In the genomic region with DNA sequence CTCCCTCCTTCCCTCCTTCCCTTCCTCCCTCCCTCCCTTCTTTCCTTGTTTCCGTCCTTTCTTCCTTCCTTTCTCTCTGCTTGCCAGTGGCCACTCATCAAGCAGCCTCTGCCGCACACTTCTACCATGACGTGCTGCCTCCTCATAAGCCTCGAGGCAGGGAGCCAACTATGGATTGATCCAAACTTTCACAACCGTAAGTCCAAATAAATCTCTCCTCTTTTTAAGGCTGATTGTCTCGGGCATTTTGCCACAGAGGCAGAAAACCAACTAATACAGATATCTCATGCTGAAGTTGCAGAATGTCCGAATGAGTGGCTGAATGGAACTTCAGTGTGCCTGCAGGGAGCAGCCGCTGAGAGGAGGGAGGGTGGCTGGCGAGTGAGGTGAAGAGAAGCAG, we compare ENCODE assay signal across 27 mouse cellular contexts.
A peak's percentile ranks its signal among the peaks of the same experiment; 100 is the strongest.
DNase-seq lines count a peak whose midpoint lies in the region; ATAC-seq and TF ChIP-seq lines count a peak whose summit lies in the region.
"Had no signal": no experiment of that assay in that cellular context is flagged by ENCODE, and none has a peak within 500 bp of the region (broad histone marks: within the 10 kb centered on the region; RNA-seq: fewer than 3 reads in every experiment).

No protein-coding gene starts in this region.

- 62% methylated on average over 9 of the region's 9 CpGs for WGBS in lung, embryonic 14.5 days
- 85% methylated on average over 9 of the region's 9 CpGs for WGBS in kidney, embryonic 15.5 days

- ATAC-seq in lung, embryonic 14.5 days (ENCODE audit: insufficient read depth), result no peak
- ATAC-seq in kidney, embryonic 15.5 days (replicated peaks; ENCODE audit: low FRiP score), result no peak
- ATAC-seq: activated CD4-positive, CD25-positive, alpha-beta regulatory T cell, adult 4 months; CD4-positive, CD25-positive, alpha-beta regulatory T cell, adult 4 months; forebrain, embryonic 15.5 days; hindbrain, postnatal 0 days; inflammation-experienced regulatory T-cells, adult 6 months had no signal

- H3K9me3 ChIP-seq in lung, embryonic 14.5 days (ENCODE audit: low read depth, low read length), result no peaks in the 10 kb centered on the region
- H3K9me3 ChIP-seq in kidney, embryonic 15.5 days (replicated peaks), result no peaks in the 10 kb centered on the region
- H3K9me3 ChIP-seq: embryonic facial prominence, embryonic 13.5 days; forebrain, embryonic 12.5 days; forebrain, embryonic 15.5 days; heart, embryonic 10.5 days; heart, embryonic 13.5 days had no signal

- intact Hi-C loops in gastrocnemius, postnatal 14 days (cut with DNase I; ENCODE audit: low total_unique reads), result no loop called here
- intact Hi-C loops in gastrocnemius, postnatal 36 days (cut with DNase I), result no loop called here

- H3K27me3 ChIP-seq in lung, embryonic 14.5 days (ENCODE audit: insufficient read depth, low read length), result no peaks in the 10 kb centered on the region
- H3K27me3 ChIP-seq in kidney, embryonic 15.5 days, result 0 out of 2 replicates have a peak, but pooled peaks cover 3% of the 10 kb centered on the region
- H3K27me3 ChIP-seq: embryonic facial prominence, embryonic 13.5 days; forebrain, embryonic 12.5 days; forebrain, embryonic 15.5 days; heart, embryonic 13.5 days had no signal

- no peaks in the 10 kb centered on the region; the same call in 1 of the 2 replicates for H3K4me1 ChIP-seq in lung, embryonic 14.5 days (ENCODE audit: insufficient read depth)
- peaks cover 18% of the 10 kb centered on the region for H3K4me1 ChIP-seq in kidney, embryonic 15.5 days
- H3K4me1 ChIP-seq: forebrain, embryonic 15.5 days; heart, embryonic 10.5 days had no signal

- DNase-seq in gastrocnemius, postnatal 14 days, result peak; percentile 40
- no peak for DNase-seq in gastrocnemius, postnatal 36 days
- peak; percentile 54 for DNase-seq in lung, embryonic 14.5 days
- no peak for DNase-seq in lung, postnatal 4 days
- peak; percentile 53 for DNase-seq in adipocyte (ENCODE audit: low spot score)
- peak; percentile 19 for DNase-seq in gonadal fat pad, adult 2 months (ENCODE audit: low read depth)
- no peak for DNase-seq in layer of hippocampus, postnatal 10 days (ENCODE audit: low spot score in 2 of 2)
- DNase-seq: adrenal gland, postnatal 10 days; cerebellum, adult 11 months; cerebellum, adult 2 months; cerebellum, adult 9-11 months; cerebellum, postnatal 25 days; heart, adult 2 months; heart, postnatal 14 days; heart, postnatal 4 days had no signal

- no peak overlapping the region for H3K4me2 ChIP-seq in lung, embryonic 14.5 days
- no peak overlapping the region for H3K4me2 ChIP-seq in kidney, embryonic 15.5 days
- H3K4me2 ChIP-seq: embryonic facial prominence, embryonic 13.5 days; forebrain, embryonic 12.5 days; forebrain, embryonic 15.5 days; heart, embryonic 13.5 days; hindbrain, embryonic 14.5 days had no signal

- H3K36me3 ChIP-seq in lung, embryonic 14.5 days (ENCODE audit: insufficient read depth), result no peaks in the 10 kb centered on the region
- H3K36me3 ChIP-seq in kidney, embryonic 15.5 days, result no peaks in the 10 kb centered on the region
- H3K36me3 ChIP-seq: embryonic facial prominence, embryonic 13.5 days; forebrain, embryonic 12.5 days; forebrain, embryonic 15.5 days; heart, embryonic 10.5 days; heart, embryonic 13.5 days had no signal

- H3K27ac ChIP-seq in lung, embryonic 14.5 days (ENCODE audit: low read depth), result no peak overlapping the region
- no peak overlapping the region for H3K27ac ChIP-seq in kidney, embryonic 15.5 days
- H3K27ac ChIP-seq: embryonic facial prominence, embryonic 13.5 days; forebrain, embryonic 12.5 days; forebrain, embryonic 15.5 days; heart, adult 2 months; heart, embryonic 10.5 days; heart, embryonic 13.5 days; hindbrain, embryonic 14.5 days; hindbrain, postnatal 0 days had no signal

- no peak for TF ChIP-seq CTCF in lung, embryonic 14.5 days (IDR thresholded peaks at IDR 0.05; ENCODE audit: low read depth)

- no peak overlapping the region for H3K9ac ChIP-seq in lung, embryonic 14.5 days
- H3K9ac ChIP-seq in kidney, embryonic 15.5 days, result no peak overlapping the region
- H3K9ac ChIP-seq: embryonic facial prominence, embryonic 13.5 days; forebrain, embryonic 12.5 days; forebrain, embryonic 15.5 days; heart, embryonic 13.5 days; hindbrain, embryonic 14.5 days had no signal

- no peak overlapping the region for H3K4me3 ChIP-seq in lung, embryonic 14.5 days (ENCODE audit: low read depth, low read length)
- no peak overlapping the region for H3K4me3 ChIP-seq in kidney, embryonic 15.5 days (replicated peaks)
- H3K4me3 ChIP-seq: embryonic facial prominence, embryonic 13.5 days; erythroblast, embryonic 14.5 days; forebrain, embryonic 12.5 days; forebrain, embryonic 15.5 days; heart, adult 2 months; heart, embryonic 10.5 days; heart, embryonic 13.5 days had no signal

Comparison
In these comparisons a context has a peak if more than half of its experiments do, and no peak if none do; other contexts are left out.
1. DNase-seq: peak in gastrocnemius, postnatal 14 days (single experiment), lung, embryonic 14.5 days (single experiment), adipocyte (single experiment) and gonadal fat pad, adult 2 months (single experiment); none in gastrocnemius, postnatal 36 days (0 of 2), lung, postnatal 4 days (0 of 2) and layer of hippocampus, postnatal 10 days (0 of 2).